Mouse (Mus musculus) cerebellum, postnatal 4 days (tissue): ENCODE measurements at regions not wholly inside any gene's neighbourhood (a gene's known extent, or its start where the extent isn't known, plus 50 kb on each side); places are given as distances from the start of the nearest gene placed in this dataset.
"Not testable (repeated sequence)": the region's sequence is repeated elsewhere in the genome, so short reads cannot be mapped to it uniquely, and the experiment has no call there.

Experiments used
- DNase-seq, 2 experiments: peaks; one replicate each; pipeline ENCODE4 v3.0.0; 2022; ENCODE audit warnings: low spot score in 2 of 2, mixed read lengths in 1 of 2

GRCm38 (mm10) chr10:99320797-99321196 is 57.8 kb downstream of the Dusp6 start:
- DNase-seq, result no peak

DNA sequence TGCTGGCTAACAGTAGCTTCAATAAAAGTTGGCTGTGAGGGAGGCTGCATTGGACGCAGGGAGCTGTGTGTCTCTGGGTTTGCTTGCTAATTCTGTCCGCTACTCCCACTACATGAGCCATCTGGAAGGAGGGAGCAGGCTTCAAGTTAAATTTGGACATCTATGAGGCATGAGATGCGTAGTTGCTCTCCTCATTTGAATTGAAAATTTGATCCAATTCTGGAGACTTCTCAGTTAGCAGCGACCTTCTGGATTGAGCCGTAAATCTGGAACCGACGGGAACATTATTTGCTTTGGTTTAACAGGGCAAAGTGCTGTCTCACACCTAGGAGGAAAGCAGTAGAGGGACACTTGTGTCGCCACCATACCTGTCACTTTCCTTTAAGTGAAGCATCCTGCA is 60.3 kb downstream of the Dusp6 start:
- no peak for DNase-seq

- no peak for DNase-seq
These were observed 64.5 kb downstream of the Dusp6 start for GRCm38 (mm10) chr10:99327501-99327900.

- no peak for DNase-seq
These were observed 65.5 kb downstream of the Dusp6 start for GRCm38 (mm10) chr10:99328568-99328967.

GRCm38 (mm10) chr10:99329469-99329868 is 66.4 kb downstream of the Dusp6 start:
- DNase-seq, result no peak

DNA sequence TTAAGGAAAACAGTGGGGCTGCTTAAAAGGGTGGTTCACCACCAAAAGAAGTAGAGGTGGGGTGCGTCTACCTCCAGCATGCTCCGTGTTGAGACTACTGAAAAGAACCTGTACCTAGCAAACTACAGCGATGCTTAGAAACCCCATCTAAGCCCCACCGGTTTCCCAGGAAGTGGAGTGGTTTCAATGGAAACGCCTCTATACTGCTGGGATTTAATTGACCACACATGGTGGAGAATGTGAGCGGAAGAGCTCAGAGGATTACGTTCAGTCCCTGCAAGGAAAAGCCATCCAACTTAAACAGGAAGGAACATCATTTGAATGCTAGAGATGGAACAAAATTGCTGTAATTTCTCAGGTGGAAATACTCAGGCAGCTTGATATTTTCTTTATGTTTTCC is 67.5 kb downstream of the Dusp6 start:
- no peak for DNase-seq

- no peak for DNase-seq
These were observed 68.8 kb downstream of the Dusp6 start for GRCm38 (mm10) chr10:99331876-99332275.

DNA sequence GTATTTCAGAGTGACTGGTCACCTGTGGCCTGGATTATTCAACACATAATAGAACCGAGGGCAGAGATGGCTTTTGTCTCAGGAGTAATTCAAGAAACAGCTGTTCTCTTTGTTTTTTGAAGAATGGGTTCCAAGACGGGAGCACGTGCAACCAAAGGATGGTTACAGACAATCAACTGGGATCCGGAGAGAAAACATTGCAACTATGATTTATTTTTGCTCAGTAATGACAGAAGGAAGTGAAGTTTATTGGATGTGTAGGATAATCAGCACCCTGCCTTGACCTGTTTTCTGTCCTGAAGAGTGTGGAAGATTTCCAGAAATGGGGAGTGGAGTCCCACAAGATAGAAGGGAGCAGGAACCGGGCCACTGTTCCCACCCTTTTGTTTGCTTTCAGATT is 70.8 kb downstream of the Dusp6 start:
- no peak for DNase-seq

DNA sequence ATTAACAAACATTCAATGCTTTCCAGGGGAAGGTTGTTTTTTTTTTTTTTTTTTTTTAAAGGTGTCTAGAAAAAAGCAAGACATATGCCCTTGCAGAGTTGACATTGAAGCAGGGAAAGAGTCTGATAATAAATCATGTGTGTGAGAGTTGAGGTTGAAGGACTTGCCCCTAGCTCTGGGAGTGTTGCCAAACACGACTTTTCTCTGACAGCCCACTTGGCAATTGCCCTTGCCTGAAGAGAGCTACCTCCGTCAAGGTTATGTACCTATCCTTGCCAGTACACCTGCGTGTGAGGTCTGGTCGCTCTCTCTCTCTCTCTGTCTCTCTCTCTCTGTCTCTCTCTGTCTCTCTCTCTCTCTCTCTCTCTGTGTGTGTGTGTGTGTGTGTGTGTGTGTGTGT is 73.1 kb downstream of the Dusp6 start:
- no peak for DNase-seq

- not testable (repeated sequence) for DNase-seq
These were observed 75.8 kb downstream of the Dusp6 start for GRCm38 (mm10) chr10:99338790-99339189.

- not testable (repeated sequence) for DNase-seq
These were observed 76.4 kb downstream of the Dusp6 start for GRCm38 (mm10) chr10:99339291-99339912.

- DNase-seq, result not testable (repeated sequence)
These were observed 77.0 kb downstream of the Dusp6 start for GRCm38 (mm10) chr10:99340057-99340456.

GRCm38 (mm10) chr10:99349125-99349716 is 86.2 kb downstream of the Dusp6 start:
- DNase-seq, result no peak

- no peak for DNase-seq
These were observed 90.7 kb downstream of the Dusp6 start for GRCm38 (mm10) chr10:99353541-99354292.

GRCm38 (mm10) chr10:99354352-99354751 is 91.3 kb downstream of the Dusp6 start:
- DNase-seq, result no peak

DNA sequence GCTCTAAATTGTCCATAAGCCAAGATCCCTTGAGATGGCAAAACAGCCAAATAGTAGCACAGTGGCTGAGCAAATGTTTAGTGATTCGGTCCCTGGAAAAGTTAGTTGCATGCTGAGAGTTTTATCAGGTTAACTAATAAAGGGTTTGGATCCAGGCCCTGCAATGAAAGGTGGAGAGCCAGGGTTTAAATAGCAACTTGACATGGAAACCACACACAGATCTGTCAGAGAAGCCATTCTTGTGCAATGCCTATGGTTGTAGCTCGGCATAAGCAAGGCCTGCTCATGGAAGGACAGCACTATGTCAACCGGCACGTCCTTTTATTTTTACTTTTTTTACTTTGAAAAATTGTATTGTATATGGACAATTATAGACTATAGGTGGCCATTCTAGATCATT is 92.3 kb downstream of the Dusp6 start:
- DNase-seq, result no peak

- DNase-seq, result no peak
These were observed 93.2 kb downstream of the Dusp6 start for GRCm38 (mm10) chr10:99356221-99356620.

- no peak for DNase-seq
These were observed 93.9 kb downstream of the Dusp6 start for GRCm38 (mm10) chr10:99356883-99357282.

DNA sequence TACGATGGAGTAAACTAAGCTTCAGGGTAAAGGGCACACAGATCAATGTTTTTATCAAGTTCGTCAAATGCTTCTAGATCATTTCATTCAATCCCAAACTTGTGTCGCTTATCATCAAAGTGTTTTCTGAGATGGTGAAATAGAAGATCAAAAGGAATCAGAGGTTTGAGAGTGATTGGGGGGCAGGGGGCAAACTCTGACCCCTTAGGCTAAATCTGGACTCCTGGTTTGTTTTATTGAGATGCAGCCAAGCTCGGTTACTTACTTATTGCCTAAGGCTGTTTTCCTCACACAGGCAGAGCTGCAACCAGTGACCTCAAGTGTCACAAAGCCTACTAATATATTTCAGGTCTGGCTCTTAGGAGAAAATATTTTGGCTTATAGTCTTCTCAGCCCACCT is 94.3 kb downstream of the Dusp6 start:
- DNase-seq, result no peak

DNA sequence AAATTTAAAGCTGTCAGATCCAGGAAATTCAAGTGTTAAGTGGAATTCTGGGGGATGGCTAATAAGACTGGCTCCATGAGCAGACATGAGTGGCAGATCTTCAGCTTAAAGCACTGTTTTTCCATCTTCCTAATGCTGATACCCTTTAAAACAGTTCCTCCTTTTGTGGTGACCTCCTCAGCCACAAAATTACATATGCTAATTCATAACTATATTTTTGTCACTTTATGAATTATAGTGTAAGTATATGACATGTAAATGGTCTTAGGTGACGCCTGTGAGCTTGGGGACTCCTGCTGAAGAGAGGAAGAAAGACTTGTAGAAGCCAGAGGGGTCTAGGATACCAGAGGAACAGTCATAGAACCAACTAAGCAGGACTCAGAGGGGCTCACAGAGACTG is 95.2 kb downstream of the Dusp6 start:
- no peak for DNase-seq

DNA sequence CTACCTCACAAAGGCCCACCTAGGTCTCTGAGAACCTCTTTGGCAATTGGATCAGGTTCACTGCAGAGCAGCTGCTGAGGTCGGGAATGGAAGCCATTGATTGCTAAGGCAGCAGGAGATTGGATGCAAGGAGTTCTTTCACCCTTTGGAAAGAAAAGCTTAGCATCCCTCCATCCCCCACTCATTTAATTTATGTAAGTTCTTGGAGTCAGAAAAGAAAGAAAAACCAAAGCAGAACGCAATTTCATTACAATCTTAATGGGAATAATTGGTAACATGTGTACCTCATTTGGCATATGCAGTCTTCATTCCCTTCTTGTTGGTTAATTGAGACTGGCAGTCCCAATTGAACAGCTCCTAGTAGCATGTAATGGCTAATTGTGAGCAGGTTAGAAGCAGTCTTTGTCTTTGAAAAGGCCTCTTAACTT is 96.4 kb downstream of the Dusp6 start:
- no peak for DNase-seq

GRCm38 (mm10) chr10:99360601-99361000 is 97.6 kb downstream of the Dusp6 start:
- not testable (repeated sequence) for DNase-seq

GRCm38 (mm10) chr10:99366162-99366561 is 103.1 kb downstream of the Dusp6 start:
- DNase-seq, result no peak
